Mouse (Mus musculus) liver, embryonic 11.5 days (tissue): ENCODE measurements around the gene Ugt2b36. TPM values are rescaled to one million over a fixed set of nuclear protein-coding genes. Genes with fewer than 3 reads are reported as not detected.
A peak's percentile ranks its signal among the peaks of the same experiment; 100 is the strongest.
"Not testable (repeated sequence)": the region's sequence is repeated elsewhere in the genome, so short reads cannot be mapped to it uniquely, and the experiment has no call there.

Source experiments
- ATAC-seq: fragments of 200-750 bp; cut with Nextera tagmentation; replicated peaks from 2 replicates; pipeline ENCODE4 v1.8.0; 2017; ENCODE audit warnings: moderate number of reproducible peaks, mild to moderate bottlenecking, moderate TSS enrichment, moderate library complexity; ENCODE audit not compliant: low FRiP score
- DNase-seq: peaks from one replicate; pipeline ENCODE4 v3.0.0-alpha.2; 2017; ENCODE audit warnings: low spot score
- H3K27ac ChIP-seq: fragments of 300-500 bp; sonication (generic); 2 replicates; pipeline ENCODE4 v1.5.1; 2014; ENCODE audit warnings: mild to moderate bottlenecking, low read depth, low read length, control low read depth
- H3K27me3 ChIP-seq: fragments of 300-500 bp; sonication (generic); replicated peaks from 2 replicates; pipeline ENCODE4 v1.6.1; 2014; ENCODE audit warnings: low read length, mixed read lengths; ENCODE audit not compliant: control insufficient read depth, insufficient read depth
- H3K36me3 ChIP-seq: fragments of 300-500 bp; sonication (generic); 2 replicates; pipeline ENCODE4 v1.6.1; 2014; ENCODE audit warnings: mild to moderate bottlenecking, low read length, moderate library complexity, mixed read lengths; ENCODE audit not compliant: control insufficient read depth, insufficient read depth
- H3K4me1 ChIP-seq: fragments of 300-500 bp; sonication (generic); replicated peaks from 2 replicates; pipeline ENCODE4 v1.6.1; 2014; ENCODE audit warnings: low read length, mixed read lengths; ENCODE audit not compliant: control insufficient read depth, insufficient read depth
- H3K4me2 ChIP-seq: fragments of 300-500 bp; sonication (generic); 2 replicates; pipeline ENCODE4 v1.6.1; 2014; ENCODE audit warnings: mild to moderate bottlenecking, control low read depth, moderate library complexity
- H3K4me3 ChIP-seq: fragments of 300-500 bp; sonication (generic); 2 replicates; pipeline ENCODE4 v1.5.1; 2014; ENCODE audit warnings: low read depth, low read length, control low read depth
- H3K9ac ChIP-seq: fragments of 300-500 bp; sonication (generic); 2 replicates; pipeline ENCODE4 v1.6.1; 2014; ENCODE audit warnings: low read depth, low read length, control low read depth
- H3K9me3 ChIP-seq: fragments of 300-500 bp; sonication (generic); 2 replicates; pipeline ENCODE4 v1.6.1; 2016; ENCODE audit warnings: low read length, inconsistent platforms, mixed read lengths; ENCODE audit not compliant: control insufficient read depth
- WGBS: fragments of 180-500 bp; shearing (Covaris S2); extraction: QIAGEN DNeasy Blood & Tissue Kit; methylation state at CpG from one replicate; pipeline ENCODE4 v1.1.7; 2014; 5-methylcytosine and 5-hydroxymethylcytosine counted together
- polyA plus RNA-seq: library from polyadenylated mRNA; unstranded; fragments of >200 nt; fragmentation: Nextera tagmentation; extraction: Ambion mirVana; gene quantifications from 2 replicates; pipeline ENCODE4 v1.2.1, GENCODE M21; 2014

Ugt2b36 gene
- polyA plus RNA-seq: 1.5 and 1.8 TPM in 2 replicates

GRCm38 (mm10) chr5:87092346-87093027, at the start of gene Ugt2b36:
Gene Ugt2b36, minus strand, starts transcription at chr5:87092555.
- ATAC-seq (peak; percentile 36), DNase-seq (no peak)
- H3K9me3 ChIP-seq: no peaks in the 10 kb centered on the region
- H3K4me1 ChIP-seq: no peaks in the 10 kb centered on the region
- no peak within 1 kb of the TSS for H3K27ac ChIP-seq
- no peaks in the 10 kb centered on the region for H3K36me3 ChIP-seq
- H3K4me3 ChIP-seq: no peak within 1 kb of the TSS
- no peak within 1 kb of the TSS for H3K4me2 ChIP-seq
- WGBS: 48% methylated on average over 1 of the region's 1 CpGs
- H3K9ac ChIP-seq: no peak within 1 kb of the TSS
- no peaks in the 10 kb centered on the region for H3K27me3 ChIP-seq

- H3K4me1 ChIP-seq, DNase-seq, H3K27ac ChIP-seq, ATAC-seq, H3K4me3 ChIP-seq, H3K36me3 ChIP-seq, H3K4me2 ChIP-seq, H3K9me3 ChIP-seq, H3K9ac ChIP-seq, H3K27me3 ChIP-seq: not testable (repeated sequence)
- 85% methylated on average over 1 of the region's 2 CpGs for WGBS
These were observed 47.8 kb upstream of the Ugt2b36 start, which contains the start of gene Ugt2b5 for GRCm38 (mm10) chr5:87140196-87140595. Gene Ugt2b5, minus strand, starts transcription at chr5:87140318.

DNA sequence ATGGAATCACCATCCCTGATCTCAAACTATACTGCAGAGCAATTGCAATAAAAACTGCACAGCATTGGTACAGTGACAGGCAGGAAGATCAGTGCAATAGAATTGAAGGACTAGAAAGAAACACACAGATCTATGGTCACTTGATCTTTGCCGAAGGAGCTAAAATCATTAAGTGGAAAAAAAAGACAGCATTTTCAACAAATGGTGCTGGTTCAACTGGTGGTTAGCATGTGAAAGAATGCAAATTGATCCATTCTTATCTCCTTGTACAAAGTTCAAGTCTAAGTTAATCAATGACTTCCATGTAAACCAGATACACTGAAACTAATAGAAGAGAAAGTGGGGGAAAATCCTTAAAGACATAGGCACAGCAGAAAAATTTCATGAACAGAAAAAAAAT, 11.3 kb upstream of the Ugt2b36 start:
- H3K27me3 ChIP-seq, H3K4me2 ChIP-seq, DNase-seq, H3K27ac ChIP-seq, H3K36me3 ChIP-seq, H3K4me3 ChIP-seq, H3K4me1 ChIP-seq, H3K9ac ChIP-seq, ATAC-seq, H3K9me3 ChIP-seq: not testable (repeated sequence)
- 70% methylated on average over 1 of the region's 1 CpGs for WGBS

GRCm38 (mm10) chr5:87091111-87091510, 1.2 kb downstream of the Ugt2b36 start:
- DNase-seq (no peak), ATAC-seq (no peak)
- H3K36me3 ChIP-seq: no peaks in the 10 kb centered on the region
- H3K4me2 ChIP-seq: no peak overlapping the region
- no peak overlapping the region for H3K27ac ChIP-seq
- no peaks in the 10 kb centered on the region for H3K27me3 ChIP-seq
- H3K9me3 ChIP-seq: no peaks in the 10 kb centered on the region
- no peak overlapping the region for H3K9ac ChIP-seq
- H3K4me1 ChIP-seq: no peaks in the 10 kb centered on the region
- H3K4me3 ChIP-seq: no peak overlapping the region

DNA sequence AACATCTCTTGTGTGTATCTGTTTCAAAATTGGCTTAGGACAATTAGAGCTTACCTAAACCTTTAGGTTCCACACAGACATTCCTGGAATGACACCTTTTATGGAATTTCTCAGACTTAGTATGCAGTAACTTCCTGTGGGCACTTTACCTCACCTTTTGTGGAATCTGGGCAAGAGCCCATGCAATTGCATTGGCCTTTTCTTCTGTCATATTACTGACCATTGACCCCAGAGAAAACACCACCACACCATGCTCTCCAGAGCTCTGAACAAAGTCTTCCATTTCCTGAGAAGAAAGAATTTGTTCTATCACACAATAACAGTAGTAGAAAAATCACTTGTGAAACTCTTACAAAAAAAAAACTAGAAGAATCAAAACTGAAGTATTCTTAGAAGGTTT, 3.1 kb downstream of the Ugt2b36 start:
- Histone ChIP-seq H3K36me3 (no peaks in the 10 kb centered on the region), H3K4me3 (no peak overlapping the region), H3K9me3 (no peaks in the 10 kb centered on the region), H3K4me2 (no peak overlapping the region), H3K27me3 (no peaks in the 10 kb centered on the region), H3K9ac (no peak overlapping the region), H3K4me1 (no peaks in the 10 kb centered on the region), H3K27ac (no peak overlapping the region)
- ATAC-seq (no peak), DNase-seq (no peak)

- H3K9ac ChIP-seq: no peak overlapping the region
- no peak overlapping the region for H3K27ac ChIP-seq
- DNase-seq (no peak), ATAC-seq (no peak)
- no peak overlapping the region for H3K4me3 ChIP-seq
- H3K9me3 ChIP-seq: no peaks in the 10 kb centered on the region
- H3K4me1 ChIP-seq: no peaks in the 10 kb centered on the region
- WGBS: 60% methylated on average over 3 of the region's 3 CpGs
- H3K4me2 ChIP-seq: no peak overlapping the region
- H3K27me3 ChIP-seq: no peaks in the 10 kb centered on the region
- H3K36me3 ChIP-seq: no peaks in the 10 kb centered on the region
These were observed 6.1 kb downstream of the Ugt2b36 start for GRCm38 (mm10) chr5:87086269-87086668.

DNA sequence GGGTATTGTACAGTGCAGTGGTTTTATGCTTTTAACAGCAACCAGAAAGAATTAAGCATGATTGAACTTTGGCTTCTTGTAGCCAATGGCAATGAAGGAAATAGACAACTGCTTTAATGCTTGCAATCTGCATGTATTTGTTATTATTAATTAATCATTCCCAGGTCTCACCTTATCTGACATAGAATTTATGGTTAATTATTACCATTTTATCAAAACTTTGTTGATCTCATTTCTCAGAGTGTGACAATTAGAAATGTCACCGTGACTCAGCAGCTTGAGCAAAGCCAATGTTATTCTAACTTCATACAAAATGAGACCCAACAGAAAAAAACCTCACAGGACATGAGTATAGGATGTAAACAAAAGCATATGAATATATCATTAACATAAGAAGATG, 61.7 kb downstream of the Ugt2b36 start:
- Histone ChIP-seq H3K27ac (no peak overlapping the region), H3K9me3 (no peaks in the 10 kb centered on the region), H3K4me1 (no peaks in the 10 kb centered on the region), H3K27me3 (no peaks in the 10 kb centered on the region), H3K4me3 (no peak overlapping the region), H3K9ac (no peak overlapping the region), H3K4me2 (no peak overlapping the region), H3K36me3 (no peaks in the 10 kb centered on the region)
- ATAC-seq: no peak
- DNase-seq: no peak
- WGBS: 83% methylated on average over 1 of the region's 1 CpGs

DNA sequence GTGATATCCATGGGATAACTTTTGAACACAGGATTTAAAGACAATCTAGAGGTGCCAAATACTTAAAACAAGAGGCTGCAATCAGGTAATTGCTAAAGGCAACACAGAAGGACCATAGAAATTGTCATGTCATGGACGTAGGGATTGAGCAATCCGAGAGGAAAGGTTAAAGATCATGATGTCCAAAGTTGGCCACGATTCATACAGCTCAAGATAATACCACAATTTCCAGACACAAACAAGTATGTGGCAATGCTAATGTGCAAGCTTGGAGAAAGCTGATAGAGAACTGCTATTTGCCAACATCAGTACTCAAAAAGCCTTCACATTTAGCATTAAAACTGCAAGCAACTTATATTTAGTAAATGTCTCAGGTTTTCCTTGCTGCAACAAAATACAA, 65.0 kb downstream of the Ugt2b36 start:
- H3K4me1 ChIP-seq: no peaks in the 10 kb centered on the region
- no peaks in the 10 kb centered on the region for H3K9me3 ChIP-seq
- 61% methylated on average over 3 of the region's 3 CpGs for WGBS
- ATAC-seq (no peak), DNase-seq (no peak)
- H3K4me3 ChIP-seq: no peak overlapping the region
- no peaks in the 10 kb centered on the region for H3K36me3 ChIP-seq
- no peak overlapping the region for H3K4me2 ChIP-seq
- no peak overlapping the region for H3K27ac ChIP-seq
- H3K9ac ChIP-seq: no peak overlapping the region
- H3K27me3 ChIP-seq: no peaks in the 10 kb centered on the region
